Mouse (Mus musculus): ENCODE results near the gene BC005537.
"Not testable (repeated sequence)": the region's sequence is repeated elsewhere in the genome, so short reads cannot be mapped to it uniquely, and the experiment has no call there.

BC005537 gene

GRCm38 (mm10) chr13:24801308-24801921 lies at the start of gene BC005537:
TSS of gene BC005537 (plus strand) at chr13:24801657.
- peak in 1 of 2 experiments; percentile 45 for DNase-seq (ENCODE audit: low spot score in 2 of 2)

- DNase-seq (ENCODE audit: low spot score in 2 of 2): no peak
These were observed 44.7 kb upstream of the BC005537 start for GRCm38 (mm10) chr13:24756756-24757155.

DNA sequence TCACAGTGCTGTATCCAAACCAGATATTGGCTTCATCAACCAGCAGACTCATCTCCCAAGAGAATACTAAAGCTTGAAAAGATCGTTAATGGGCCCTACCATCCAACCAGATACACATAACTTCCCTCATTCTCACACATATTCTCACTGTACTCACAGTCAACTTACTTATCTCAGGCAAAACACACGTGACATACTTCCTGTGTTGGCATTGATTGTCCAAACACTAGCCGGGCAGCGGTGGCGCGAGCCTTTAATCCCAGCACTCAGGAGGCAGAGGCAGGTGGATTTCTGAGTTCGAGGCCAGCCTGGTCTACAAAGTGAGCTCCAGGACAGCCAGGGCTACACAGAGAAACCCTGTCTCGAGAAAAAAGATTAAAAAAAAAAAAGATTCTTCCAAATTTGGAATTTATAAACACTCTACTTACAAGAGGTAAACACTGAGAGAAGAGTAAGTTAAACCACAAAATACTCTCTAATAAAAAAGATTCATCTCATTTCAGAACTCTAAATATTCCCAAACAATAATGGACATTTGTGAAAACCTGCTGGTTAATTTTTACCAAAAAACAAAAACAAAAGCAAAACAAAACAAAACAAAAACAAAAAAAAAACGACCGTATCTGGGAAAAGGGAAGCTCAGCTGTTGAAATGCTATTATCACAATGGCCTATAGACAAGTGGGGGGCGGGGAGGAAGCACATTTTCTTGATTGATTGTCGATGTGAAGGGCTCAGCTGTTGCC lies 43.5 kb upstream of the BC005537 start:
- no peak for DNase-seq (ENCODE audit: low spot score in 2 of 2)

DNA sequence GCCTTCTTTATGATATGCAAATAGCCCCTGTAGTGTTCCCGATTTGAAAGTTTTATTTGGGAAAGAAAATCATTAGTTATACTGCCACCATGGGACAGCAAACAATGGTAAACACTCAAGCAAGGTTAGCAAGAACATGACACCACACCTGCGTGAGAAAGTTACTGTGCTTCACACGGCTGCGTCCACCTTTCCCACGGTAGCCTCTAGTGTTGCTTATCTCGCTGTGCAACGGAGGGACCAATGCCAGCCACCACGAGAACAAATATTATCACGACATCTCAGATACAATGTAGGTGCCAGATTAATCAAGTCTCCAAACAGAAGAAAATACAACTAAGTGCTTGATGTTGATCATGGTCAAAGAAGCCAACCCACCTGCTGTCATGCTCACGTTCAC lies 42.0 kb upstream of the BC005537 start:
- no peak for DNase-seq (ENCODE audit: low spot score in 2 of 2)

DNA sequence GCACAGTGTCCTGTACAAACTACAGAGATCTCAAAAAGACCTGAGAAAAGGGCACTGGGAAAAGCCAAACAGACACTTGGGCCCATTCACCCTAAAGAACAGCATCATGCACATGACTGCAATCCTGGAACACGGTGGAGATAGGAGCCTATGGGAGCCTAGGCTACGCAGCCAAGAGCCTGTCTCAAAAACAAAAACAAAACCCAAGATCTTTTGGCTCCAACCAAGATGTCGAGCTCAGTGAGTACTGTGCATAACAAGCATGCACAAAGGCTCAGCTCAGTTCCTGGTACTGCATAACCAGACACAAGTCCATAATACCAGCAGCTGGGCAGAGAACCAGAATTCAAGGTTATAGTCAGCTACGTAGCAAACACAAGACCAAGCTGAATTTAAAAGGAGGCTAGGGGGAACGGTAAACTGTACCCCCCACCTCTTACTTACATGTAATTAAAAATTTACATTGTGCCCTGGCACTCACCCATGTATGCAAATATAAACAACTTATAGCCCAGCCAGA lies 41.0 kb upstream of the BC005537 start:
- DNase-seq (ENCODE audit: low spot score in 2 of 2): no peak

DNA sequence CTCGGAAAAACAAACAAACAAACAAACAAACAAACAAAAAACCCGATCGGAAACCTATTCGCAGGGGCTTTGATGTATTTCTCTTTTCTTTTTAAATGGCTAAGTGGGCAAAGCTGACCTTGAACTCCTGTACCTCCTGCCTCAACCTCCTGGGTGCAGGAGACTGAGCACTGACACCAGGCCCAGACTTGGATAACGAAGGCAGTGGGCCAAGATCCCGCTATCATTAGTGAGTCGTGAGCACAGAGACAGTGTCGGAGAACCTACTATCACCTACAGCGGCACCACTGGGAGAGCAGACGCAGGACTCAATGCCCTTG lies 40.4 kb upstream of the BC005537 start:
- no peak for DNase-seq (ENCODE audit: low spot score in 2 of 2)

DNA sequence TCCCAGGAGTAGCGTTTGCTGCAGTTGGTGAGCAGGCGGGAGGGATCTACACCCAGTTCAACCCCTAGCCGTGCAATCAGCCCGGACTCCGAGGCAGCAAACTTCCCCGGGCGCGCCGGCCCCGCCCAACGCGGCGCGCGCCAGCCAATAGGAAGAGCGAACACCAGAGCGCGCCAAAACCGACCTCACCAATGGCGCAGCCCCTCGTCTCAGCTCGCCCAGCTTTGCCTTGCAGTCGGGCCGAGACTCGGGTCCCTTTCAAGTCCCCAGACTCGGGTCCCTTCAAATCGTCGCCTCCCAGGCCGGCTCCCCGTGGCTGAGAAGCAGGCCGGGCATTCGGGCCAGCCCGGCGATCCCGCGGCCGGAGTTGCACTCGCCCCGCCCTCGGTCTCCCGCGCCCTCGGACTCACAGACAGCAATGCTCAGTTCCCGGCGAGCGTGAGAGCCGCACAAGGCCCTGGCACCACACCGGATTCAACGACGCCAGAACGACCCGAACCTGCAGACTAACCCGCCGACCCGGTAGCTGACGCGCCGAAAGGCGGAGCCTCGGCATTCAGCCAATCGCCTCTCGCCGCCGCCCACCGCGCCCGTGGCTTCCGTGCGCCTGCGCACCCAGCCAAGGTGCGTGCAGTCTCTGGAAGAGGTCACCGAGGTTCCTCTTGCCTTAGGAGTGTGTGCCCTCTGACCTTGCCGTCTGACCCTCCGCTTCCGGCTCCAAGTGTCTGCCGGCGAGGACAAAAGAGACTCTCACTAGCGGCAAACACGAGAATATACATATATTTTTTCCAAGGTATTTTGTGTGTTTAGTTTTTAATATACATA lies 39.8 kb upstream of the BC005537 start, which contains the start of gene Gmnn:
Gmnn (minus strand) TSS at position 521 of the 825 bp plus-strand sequence.
- DNase-seq (ENCODE audit: low spot score in 2 of 2): peak; percentile 62 to 81

DNA sequence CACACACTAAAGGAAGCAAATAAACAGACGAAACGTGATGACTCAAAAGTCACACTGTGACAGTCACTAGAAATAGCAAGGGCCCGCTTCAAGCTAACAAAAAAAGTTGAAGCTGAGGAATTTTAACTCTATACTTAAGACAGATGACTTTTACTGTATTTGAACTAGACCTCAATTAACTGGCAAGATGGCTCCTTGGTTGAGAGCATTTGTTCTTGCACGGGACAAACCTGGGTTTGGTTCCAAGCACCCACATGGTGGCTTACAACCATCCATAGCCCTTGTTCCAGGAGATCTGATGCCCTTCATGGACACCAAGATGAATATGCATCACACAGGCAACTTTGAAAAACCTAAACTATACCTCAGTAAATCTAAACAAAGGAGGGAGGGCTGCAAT lies 39.2 kb upstream of the BC005537 start:
- no peak for DNase-seq (ENCODE audit: low spot score in 2 of 2)

DNA sequence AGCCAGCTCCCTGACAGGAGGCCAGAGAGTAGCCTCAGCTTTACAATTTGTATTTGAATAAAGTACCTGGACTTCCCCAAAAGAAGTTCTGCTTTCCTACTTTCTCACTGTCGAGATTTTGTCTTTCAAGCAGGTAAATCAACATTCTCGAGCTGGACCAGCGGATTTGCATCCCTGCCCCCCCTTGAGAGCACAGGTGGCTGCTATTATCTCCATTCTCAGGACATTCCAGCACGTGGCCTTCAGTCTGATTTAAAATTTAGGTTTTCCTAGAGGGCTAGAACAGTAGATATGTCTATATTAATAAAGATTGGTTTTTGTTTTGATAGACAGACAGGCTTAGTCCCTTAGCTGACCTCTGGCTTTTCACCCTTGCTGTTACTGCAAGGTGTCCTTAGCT lies 33.6 kb upstream of the BC005537 start:
- DNase-seq (ENCODE audit: low spot score in 2 of 2): not testable (repeated sequence)

DNA sequence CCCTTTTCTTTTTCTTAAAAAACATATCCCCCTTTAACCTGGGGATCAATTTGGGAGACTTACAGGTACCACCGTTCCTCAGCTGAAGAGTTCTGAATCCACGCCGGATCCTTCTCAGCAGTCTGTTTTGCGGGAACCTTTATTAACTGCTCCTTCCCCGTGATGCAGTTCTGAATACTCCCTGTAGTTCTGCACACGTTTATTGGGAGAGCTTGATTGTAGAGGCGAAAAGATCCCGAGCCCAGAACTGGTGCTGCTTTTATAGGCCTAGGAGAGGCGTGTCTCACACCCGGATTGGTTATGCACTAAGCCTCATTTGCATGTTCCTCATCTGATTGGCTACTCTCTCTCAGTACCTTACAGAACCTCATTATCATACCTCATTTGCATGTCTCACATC lies 30.0 kb upstream of the BC005537 start:
- DNase-seq (ENCODE audit: low spot score in 2 of 2): not testable (repeated sequence)

DNA sequence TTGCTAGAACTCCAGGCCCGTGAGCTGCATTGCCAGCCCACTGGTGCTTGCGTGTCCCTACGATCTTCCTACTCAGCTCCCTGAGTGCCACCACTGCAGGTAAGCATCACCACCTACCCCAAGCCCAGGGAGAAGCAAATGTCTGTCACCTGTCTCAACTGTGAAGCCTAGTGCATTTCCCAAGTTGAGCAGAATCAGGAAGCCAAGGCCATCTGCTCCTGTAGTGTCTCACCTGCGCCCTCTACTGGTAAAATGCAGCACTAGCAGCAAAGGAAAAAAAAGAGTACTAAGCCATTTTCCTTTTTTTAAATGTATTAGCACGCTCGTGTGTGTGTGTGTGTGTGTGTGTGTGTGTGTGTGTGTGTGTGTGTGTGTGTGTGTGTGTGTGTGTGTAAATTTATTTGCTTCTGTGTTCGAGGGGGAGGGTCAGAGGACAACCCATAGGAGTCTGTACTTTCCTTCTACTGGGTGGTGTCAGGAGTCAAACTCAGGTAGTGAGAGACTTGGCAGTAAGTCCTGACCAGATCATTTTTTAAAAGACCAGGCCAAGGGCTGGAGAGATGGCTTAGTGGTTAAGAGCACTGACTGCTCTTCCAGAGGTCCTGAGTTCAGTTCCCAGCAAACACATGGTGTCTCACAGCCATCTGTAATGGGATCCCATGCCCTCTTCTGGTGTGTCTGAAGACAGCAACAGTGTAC lies 25.2 kb upstream of the BC005537 start:
- peak in 1 of 2 experiments; percentile 32 for DNase-seq (ENCODE audit: low spot score in 2 of 2)

- DNase-seq (ENCODE audit: low spot score in 2 of 2): no peak
These were observed 23.4 kb upstream of the BC005537 start for GRCm38 (mm10) chr13:24778026-24778425.

GRCm38 (mm10) chr13:24778706-24779380 lies 22.6 kb upstream of the BC005537 start:
- no peak for DNase-seq (ENCODE audit: low spot score in 2 of 2)

- DNase-seq (ENCODE audit: low spot score in 2 of 2): no peak
These were observed 19.5 kb upstream of the BC005537 start for GRCm38 (mm10) chr13:24781916-24782315.

DNA sequence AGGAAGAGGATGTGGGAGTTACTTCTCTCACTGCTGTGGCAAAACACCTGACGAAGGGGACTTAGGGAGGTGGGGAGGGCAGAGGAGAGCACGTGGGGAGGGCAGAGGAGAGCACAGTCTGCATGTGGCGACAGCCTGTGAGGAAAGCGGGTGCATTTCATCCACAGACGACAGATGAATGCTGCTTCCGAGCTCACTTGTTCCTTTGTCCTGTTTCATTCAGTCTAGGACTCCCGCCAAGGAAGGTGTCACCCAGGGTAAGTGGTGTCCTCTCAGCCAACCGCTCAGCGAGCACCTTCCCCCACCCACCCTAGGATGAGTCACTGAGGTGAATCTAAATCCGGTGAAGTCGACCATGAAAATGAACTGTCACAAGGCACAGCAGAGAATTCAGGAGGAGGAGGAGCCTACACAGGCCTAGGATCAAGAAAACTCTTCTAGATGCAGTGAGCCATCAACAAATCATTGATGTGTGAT lies 15.4 kb upstream of the BC005537 start:
- DNase-seq (ENCODE audit: low spot score in 2 of 2): no peak

DNA sequence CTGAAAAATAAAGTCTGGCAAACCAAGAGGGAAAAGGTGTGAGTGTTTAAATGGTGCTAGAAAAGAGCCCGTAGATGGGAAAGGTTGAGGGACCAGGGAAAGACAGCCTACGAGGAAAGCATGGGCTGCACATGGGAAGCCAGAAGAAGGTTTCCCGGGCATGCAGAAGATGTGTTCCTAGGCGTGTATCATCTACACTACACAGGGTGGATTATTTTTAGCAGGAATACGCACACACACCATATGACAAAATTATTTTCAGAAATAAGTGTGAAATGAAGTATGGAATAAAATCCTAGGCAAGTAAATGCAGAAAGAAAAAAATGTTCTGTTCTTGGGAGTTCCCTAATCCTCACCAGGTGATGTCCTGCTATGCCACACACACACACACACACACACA lies 14.0 kb upstream of the BC005537 start:
- no peak for DNase-seq (ENCODE audit: low spot score in 2 of 2)

GRCm38 (mm10) chr13:24791349-24791748 lies 10.1 kb upstream of the BC005537 start:
- DNase-seq (ENCODE audit: low spot score in 2 of 2): no peak

- DNase-seq (ENCODE audit: low spot score in 2 of 2): no peak
These were observed 8.9 kb upstream of the BC005537 start for GRCm38 (mm10) chr13:24792411-24793045.

DNA sequence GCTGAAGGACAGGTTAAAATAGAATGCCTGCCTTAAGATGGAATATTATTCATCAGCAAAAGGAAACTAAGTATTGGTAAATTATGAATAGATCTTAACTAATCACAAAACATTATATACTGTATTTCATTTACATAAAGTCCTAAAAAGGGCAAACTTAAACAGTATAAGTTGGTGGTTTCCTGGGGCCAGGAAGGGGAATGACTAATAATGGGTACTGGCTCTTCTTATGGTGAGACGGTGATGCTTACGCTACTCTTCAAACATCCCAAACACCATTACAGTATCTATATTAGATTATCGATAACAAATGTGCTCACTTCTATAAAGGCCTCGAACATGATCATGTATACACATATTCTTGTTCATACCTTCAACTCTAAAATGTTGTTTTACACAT lies 2.8 kb upstream of the BC005537 start:
- no peak for DNase-seq (ENCODE audit: low spot score in 2 of 2)

DNA sequence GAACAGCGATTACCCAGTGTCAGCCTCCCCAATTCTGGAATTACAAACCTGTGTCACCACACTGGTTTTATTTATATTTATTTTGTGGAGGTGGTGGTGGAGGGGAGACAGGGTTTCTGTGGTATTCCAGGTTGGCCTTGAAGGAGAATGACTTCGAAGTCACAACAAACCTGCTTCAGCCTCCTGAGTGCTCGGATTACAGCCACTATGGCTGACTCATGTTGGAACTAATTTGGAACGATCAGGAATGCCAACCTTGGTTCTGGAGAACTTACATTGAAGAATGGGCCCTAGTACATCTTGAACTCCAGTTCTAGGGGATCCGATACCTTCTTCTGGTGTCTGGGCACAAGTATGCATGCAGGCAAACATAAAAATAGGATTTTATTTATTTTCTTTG lies 2.1 kb upstream of the BC005537 start:
- DNase-seq (ENCODE audit: low spot score in 2 of 2): no peak
